Mouse (Mus musculus) heart, adult 2 months (tissue): ENCODE results near the gene Tmcc1. TPM values are rescaled to one million over a fixed set of nuclear protein-coding genes. Genes with fewer than 3 reads are reported as not detected.

Experiments used
- DNase-seq, 2 experiments: peaks; one replicate each; pipeline ENCODE4 v3.0.0; 2021
- H3K27ac ChIP-seq: fragments of 200-600 bp; 2 replicates; pipeline ENCODE4 v1.8.1; 2022
- H3K27me3 ChIP-seq: fragments of 200-500 bp; 2 replicates; pipeline ENCODE4 v1.6.1; 2012; ENCODE audit warnings: mild to moderate bottlenecking, low read length, inconsistent platforms, mixed read lengths; ENCODE audit not compliant: control insufficient read depth, insufficient read depth
- H3K36me3 ChIP-seq: fragments of 200-500 bp; 2 replicates; pipeline ENCODE4 v1.6.1; 2012; ENCODE audit warnings: low read length, inconsistent platforms; ENCODE audit not compliant: control insufficient read depth, insufficient read depth
- H3K4me1 ChIP-seq: fragments of 200-500 bp; 2 replicates; pipeline ENCODE4 v1.6.1; 2011; ENCODE audit warnings: low read length; ENCODE audit not compliant: control insufficient read depth, insufficient read depth
- H3K4me3 ChIP-seq: fragments of 200-600 bp; 2 replicates; pipeline ENCODE4 v1.8.1; 2022
- H3K79me2 ChIP-seq: fragments of 200-500 bp; replicated peaks from 2 replicates; pipeline ENCODE4 v1.6.1; 2012; ENCODE audit warnings: mild to moderate bottlenecking, inconsistent platforms, low read length, moderate library complexity, mixed read lengths; ENCODE audit not compliant: control insufficient read depth, insufficient read depth
- H3K9ac ChIP-seq: fragments of 200-500 bp; 2 replicates; pipeline ENCODE4 v1.6.1; 2012; ENCODE audit warnings: low read depth, mild to moderate bottlenecking, control low read depth, inconsistent platforms, low read length, mixed read lengths
- CTCF ChIP-seq: fragments of 200-600 bp; IDR thresholded peaks from 2 replicates; pipeline ENCODE4 v1.8.1; 2022; ENCODE audit warnings: antibody characterized with exemption, mild to moderate bottlenecking, moderate library complexity
- EP300 ChIP-seq: fragments of 200-500 bp; IDR thresholded peaks from 2 replicates; pipeline ENCODE4 v1.6.1; 2011; ENCODE audit warnings: low read depth, low read length, control low read depth; ENCODE audit not compliant: insufficient read depth
- POLR2A ChIP-seq: fragments of 200-500 bp; IDR thresholded peaks from 2 replicates; pipeline ENCODE4 v1.6.1; 2011; ENCODE audit warnings: mild to moderate bottlenecking, low read depth, low read length, control low read depth; ENCODE audit not compliant: insufficient read depth
- WGBS: fragments of 180-500 bp; shearing (Covaris S2); methylation state at CpG from one replicate; pipeline ENCODE4 v1.1.7; 2018; 5-methylcytosine and 5-hydroxymethylcytosine counted together
- intact Hi-C: fragments of 180-260 bp; cut with DNase I; formaldehyde crosslinking; loops from one replicate; pipeline ENCODE4 v1.15.1; 2025
- polyA plus RNA-seq: library from polyadenylated mRNA; depleted of rRNA; stranded (reverse); fragments of >200 nt; gene quantifications from 2 replicates; pipeline ENCODE4 v1.2.3, GENCODE M21; 2012
- total RNA-seq, 2 experiments: library from RNA; stranded (reverse); gene quantifications; 2 replicates each; pipeline ENCODE4 v1.2.3; 2021

Tmcc1 gene
- total and polyA plus RNA-seq, 3 experiments, result 16.7 to 33.8 (median 32.1) TPM

GRCm38 (mm10) chr6:116140782-116141181, 52.5 kb downstream of the Tmcc1 start:
- TF ChIP-seq EP300 (no peak), POLR2A (no peak), CTCF (no peak)
- intact Hi-C loops, result no loop called here
- peaks cover 2% of the 10 kb centered on the region for H3K4me1 ChIP-seq
- no peak overlapping the region for H3K9ac ChIP-seq
- no peaks in the 10 kb centered on the region; the same call in 1 of the 2 replicates for H3K79me2 ChIP-seq
- no peak overlapping the region for H3K27ac ChIP-seq
- peaks cover 2% of the 10 kb centered on the region; the same call in 1 of the 2 replicates for H3K36me3 ChIP-seq
- H3K27me3 ChIP-seq, result no peaks in the 10 kb centered on the region
- no peak for DNase-seq
- no peak overlapping the region for H3K4me3 ChIP-seq

- intact Hi-C loops, result loop anchor here (5.0 kb wide), 1 partner anchor 48 kb away; no protein-coding TSS in a partner anchor
- Histone ChIP-seq H3K36me3 (peaks cover 2% of the 10 kb centered on the region; the same call in 1 of the 2 replicates), H3K27me3 (no peaks in the 10 kb centered on the region), H3K9ac (no peak overlapping the region), H3K79me2 (no peaks in the 10 kb centered on the region; the same call in 1 of the 2 replicates), H3K27ac (no peak overlapping the region), H3K4me3 (no peak overlapping the region), H3K4me1 (peaks cover 2% of the 10 kb centered on the region)
- WGBS, result 66% methylated on average over 2 of the region's 2 CpGs
- DNase-seq, result no peak
- TF ChIP-seq POLR2A, result no peak
- no peak for TF ChIP-seq EP300
- peak; percentile 81 for TF ChIP-seq CTCF
These were observed 54.0 kb downstream of the Tmcc1 start for GRCm38 (mm10) chr6:116139143-116139856.

GRCm38 (mm10) chr6:116135971-116136632, 57.2 kb downstream of the Tmcc1 start:
- intact Hi-C loops, result loop anchor here (2.0 to 5.0 kb wide), 2 partner anchors 51 to 125 kb away; no protein-coding TSS in a partner anchor
- Histone ChIP-seq H3K27ac (no peak overlapping the region; the same call in 1 of the 2 replicates), H3K9ac (no peak overlapping the region), H3K27me3 (no peaks in the 10 kb centered on the region), H3K79me2 (no peaks in the 10 kb centered on the region), H3K36me3 (no peaks in the 10 kb centered on the region), H3K4me1 (no peaks in the 10 kb centered on the region; the same call in 1 of the 2 replicates), H3K4me3 (no peak overlapping the region)
- DNase-seq, result peak in 1 of 2 experiments; percentile 47
- WGBS, result 25% methylated on average over 7 of the region's 7 CpGs
- TF ChIP-seq CTCF (peak; percentile 72), EP300 (no peak)

- TF ChIP-seq EP300 (no peak), POLR2A (no peak), CTCF (no peak)
- intact Hi-C loops, result no loop called here
- 67% methylated on average over 8 of the region's 8 CpGs for WGBS
- peak in 1 of 2 experiments; percentile 42 for DNase-seq
- no peak overlapping the region for H3K4me3 ChIP-seq
- no peaks in the 10 kb centered on the region for H3K36me3 ChIP-seq
- H3K9ac ChIP-seq, result no peak overlapping the region
- H3K4me1 ChIP-seq, result no peaks in the 10 kb centered on the region; the same call in 1 of the 2 replicates
- no peak overlapping the region for H3K27ac ChIP-seq
- no peaks in the 10 kb centered on the region for H3K27me3 ChIP-seq
- H3K79me2 ChIP-seq, result no peaks in the 10 kb centered on the region
These were observed 59.5 kb downstream of the Tmcc1 start for GRCm38 (mm10) chr6:116133756-116134155.

GRCm38 (mm10) chr6:116131771-116132170, 61.5 kb downstream of the Tmcc1 start:
- Histone ChIP-seq H3K36me3 (no peaks in the 10 kb centered on the region), H3K79me2 (no peaks in the 10 kb centered on the region), H3K9ac (no peak overlapping the region), H3K4me3 (no peak overlapping the region), H3K27me3 (no peaks in the 10 kb centered on the region), H3K4me1 (no peaks in the 10 kb centered on the region; the same call in 1 of the 2 replicates), H3K27ac (no peak overlapping the region)
- no peak for TF ChIP-seq CTCF
- TF ChIP-seq EP300, result no peak
- TF ChIP-seq POLR2A, result no peak
- WGBS, result 71% methylated on average over 1 of the region's 1 CpGs
- DNase-seq, result no peak
- intact Hi-C loops, result no loop called here

GRCm38 (mm10) chr6:116128710-116129109, 64.6 kb downstream of the Tmcc1 start:
- Histone ChIP-seq H3K4me1 (no peaks in the 10 kb centered on the region), H3K79me2 (no peaks in the 10 kb centered on the region), H3K36me3 (no peaks in the 10 kb centered on the region), H3K4me3 (no peak overlapping the region), H3K9ac (no peak overlapping the region), H3K27ac (no peak overlapping the region), H3K27me3 (no peaks in the 10 kb centered on the region)
- 7% methylated on average over 1 of the region's 1 CpGs for whole genome bisulfite sequencing
- intact Hi-C loops, result loop anchor here (1.0 to 5.0 kb wide), 3 partner anchors 118 to 281 kb away; no protein-coding TSS in a partner anchor
- TF ChIP-seq EP300, result no peak
- peak; percentile 96 for TF ChIP-seq CTCF
- no peak for TF ChIP-seq POLR2A
- DNase-seq, result no peak
